Mouse (Mus musculus): Measurements from ENCODE around the gene Tc2n. TPM values are rescaled to one million over a fixed set of nuclear protein-coding genes. Genes with fewer than 3 reads are reported as not detected.

Tc2n gene
- not detected in 2 replicates for polyA plus RNA-seq (2012; ENCODE audit: low replicate concordance)

GRCm38 (mm10) chr12:101718054-101718754 is at the start of gene Tc2n:
TSS of gene Tc2n (minus strand) at chr12:101718523.

Other genes starting within 250 kb of the Tc2n start
- gene Fbln5, start 100.5 kb upstream of the Tc2n start, polyA plus RNA-seq (2012; ENCODE audit: low replicate concordance), result 0.26 and 0.39 TPM in 2 replicates
- gene Trip11, start 194.7 kb upstream of the Tc2n start, polyA plus RNA-seq (2012; ENCODE audit: low replicate concordance), result 4.5 and 12.0 TPM in 2 replicates
- gene Atxn3, start 239.7 kb upstream of the Tc2n start, polyA plus RNA-seq (2012; ENCODE audit: low replicate concordance), result 0.59 and 4.2 TPM in 2 replicates

All from hematopoietic multipotent progenitor cell, adult 10-12 weeks (in vitro differentiated cells).